Mouse (Mus musculus): Measurements from ENCODE around the gene B3galnt2.
"Not testable (repeated sequence)": the region's sequence is repeated elsewhere in the genome, so short reads cannot be mapped to it uniquely, and the experiment has no call there.

The B3galnt2 gene

GRCm38 (mm10) chr13:13953874-13954832 is at the start of gene B3galnt2:
B3galnt2 (plus strand) TSS chr13:13954469.
- peak; percentile 95 to 98 for DNase-seq

DNA sequence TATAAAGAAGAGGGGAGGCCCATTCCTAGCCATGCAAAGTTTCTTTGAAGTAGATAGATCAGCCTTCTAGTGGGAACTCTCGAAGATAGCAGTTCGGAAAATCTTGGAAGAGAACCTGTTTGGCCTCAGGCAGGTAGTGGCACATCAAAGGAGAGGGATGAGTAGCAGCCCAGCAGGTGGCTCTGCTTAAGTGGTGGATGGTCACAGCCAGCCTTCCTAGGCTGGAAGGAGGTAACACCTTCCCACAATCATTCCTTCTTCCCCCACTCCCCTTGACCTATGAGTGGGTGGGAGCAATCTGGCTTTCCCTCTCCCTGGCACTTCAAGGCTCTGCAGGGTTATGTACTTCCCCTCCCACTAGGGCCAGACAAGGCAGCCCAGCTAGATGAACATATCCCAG is 42.9 kb upstream of the B3galnt2 start:
- no peak for DNase-seq

- DNase-seq, result no peak
Measured at GRCm38 (mm10) chr13:13919396-13919795, 34.9 kb upstream of the B3galnt2 start.

- no peak for DNase-seq
Measured at GRCm38 (mm10) chr13:13922526-13922925, 31.7 kb upstream of the B3galnt2 start.

DNA sequence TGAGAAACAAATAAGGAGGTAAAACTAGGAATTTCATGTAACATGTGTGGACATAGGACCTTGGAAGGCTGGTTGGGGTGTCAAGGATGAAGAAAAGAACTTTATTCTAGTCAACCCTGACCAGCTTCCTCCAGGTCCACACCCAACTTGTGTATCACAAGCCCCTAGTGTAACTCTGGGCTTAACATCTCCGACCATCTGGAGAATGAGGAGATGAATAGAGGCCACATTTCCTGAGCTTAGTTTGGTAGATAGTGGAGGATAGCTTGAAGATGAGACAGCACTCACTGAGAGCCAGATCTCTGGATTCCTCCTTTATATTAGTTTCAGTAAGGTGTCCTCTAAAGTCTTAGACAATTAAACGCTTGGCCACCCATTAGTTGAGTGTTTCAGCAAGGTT is 24.3 kb upstream of the B3galnt2 start:
- no peak for DNase-seq

- peak in 1 of 2 experiments; percentile 66 for DNase-seq
Measured at GRCm38 (mm10) chr13:13954931-13955330, 662 bp downstream of the B3galnt2 start.

DNA sequence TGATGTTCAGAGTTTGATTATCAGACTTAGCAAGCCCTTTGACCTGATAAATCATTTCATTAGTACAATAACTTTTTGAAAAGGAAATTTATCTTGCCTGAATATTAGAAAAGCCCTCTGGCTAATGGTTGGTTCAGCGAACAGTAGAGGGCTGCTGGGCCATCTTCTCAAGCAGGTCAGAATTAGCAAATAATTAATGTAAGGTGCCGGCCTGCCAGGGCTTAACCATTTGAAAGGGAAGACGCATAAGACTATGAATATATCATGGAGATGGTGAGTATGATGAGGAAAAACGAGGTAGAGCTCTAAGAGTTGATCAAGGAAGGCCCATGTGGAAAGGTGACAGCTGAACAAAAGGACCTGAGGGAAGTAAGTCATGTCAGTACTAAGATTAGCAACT is 2.4 kb downstream of the B3galnt2 start:
- DNase-seq, result no peak

- no peak for DNase-seq
Measured at GRCm38 (mm10) chr13:13960211-13960610, 5.9 kb downstream of the B3galnt2 start.

- no peak for DNase-seq
Measured at GRCm38 (mm10) chr13:13961046-13961445, 6.8 kb downstream of the B3galnt2 start.

DNA sequence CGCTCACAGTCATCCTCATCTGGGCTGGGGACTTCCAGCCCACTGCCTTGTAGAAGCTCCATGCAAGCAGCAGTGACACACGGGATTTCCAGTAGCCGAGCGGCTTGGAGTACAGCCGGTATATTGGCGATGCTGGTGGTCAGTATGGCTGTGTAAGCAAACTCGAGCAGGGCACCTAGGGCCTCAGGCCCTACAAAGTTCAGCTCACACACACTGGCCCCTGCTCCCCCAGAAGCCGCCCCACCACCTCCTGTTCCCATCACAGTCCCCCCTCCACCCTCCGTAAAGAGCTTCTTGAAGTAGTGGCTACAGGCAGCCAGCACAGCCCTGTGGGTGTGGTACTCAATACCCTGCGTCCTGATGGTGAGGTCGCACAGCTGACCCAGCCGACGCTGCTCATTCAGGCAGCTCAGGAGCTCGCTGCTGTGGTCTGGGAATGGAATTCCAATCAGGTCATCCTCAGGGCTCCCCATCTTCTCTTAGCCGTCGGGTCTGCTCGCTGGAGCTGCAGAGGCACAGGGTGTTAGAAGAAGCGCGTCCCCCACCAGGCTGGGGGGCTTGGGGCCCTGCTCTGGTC is 11.2 kb downstream of the B3galnt2 start:
- DNase-seq, result no peak

DNA sequence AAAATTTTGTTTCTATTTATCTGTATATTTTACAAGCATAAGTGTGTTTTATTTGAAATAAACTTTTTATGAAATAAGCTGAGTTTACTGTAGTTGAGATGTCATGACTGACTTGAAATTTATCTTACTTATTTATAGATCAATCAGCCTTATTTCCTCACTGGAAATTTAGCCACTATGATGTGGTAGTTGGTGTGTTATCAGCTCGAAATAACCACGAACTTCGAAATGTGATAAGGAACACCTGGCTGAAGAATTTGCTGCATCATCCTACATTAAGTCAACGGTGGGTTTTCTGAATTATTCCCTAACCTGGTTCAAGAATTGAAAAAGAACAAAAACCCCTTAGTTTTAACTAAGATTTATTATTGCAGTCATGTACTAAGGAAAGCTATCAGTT is 11.9 kb downstream of the B3galnt2 start:
- no peak for DNase-seq

DNA sequence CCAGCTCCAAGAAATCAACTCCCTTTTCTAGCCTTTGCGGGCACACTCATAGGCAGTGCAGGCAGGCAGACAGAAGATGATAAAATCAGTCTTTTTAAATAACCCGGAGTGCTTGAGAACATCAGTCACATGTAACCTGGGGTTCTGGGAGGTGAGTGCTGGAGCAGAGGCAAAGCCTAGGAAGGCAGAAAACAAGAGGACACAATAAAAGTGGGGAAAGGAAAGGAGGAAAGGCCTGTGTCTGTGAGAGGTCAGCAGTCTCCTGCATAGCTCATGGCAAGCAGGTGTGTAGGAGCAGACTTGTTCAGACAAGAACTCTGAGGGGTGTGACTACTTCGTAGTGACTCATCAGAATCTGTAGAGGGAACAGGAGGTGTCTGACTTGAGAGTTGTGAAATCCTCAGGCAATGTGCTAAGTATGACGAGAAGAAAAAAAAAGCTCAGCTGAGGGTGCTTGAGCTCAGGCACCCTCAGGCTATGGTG is 14.4 kb downstream of the B3galnt2 start:
- DNase-seq, result no peak

- DNase-seq, result no peak
Measured at GRCm38 (mm10) chr13:13969796-13970195, 15.5 kb downstream of the B3galnt2 start.

GRCm38 (mm10) chr13:13981842-13982241 is 27.6 kb downstream of the B3galnt2 start:
- not testable (repeated sequence) for DNase-seq

DNA sequence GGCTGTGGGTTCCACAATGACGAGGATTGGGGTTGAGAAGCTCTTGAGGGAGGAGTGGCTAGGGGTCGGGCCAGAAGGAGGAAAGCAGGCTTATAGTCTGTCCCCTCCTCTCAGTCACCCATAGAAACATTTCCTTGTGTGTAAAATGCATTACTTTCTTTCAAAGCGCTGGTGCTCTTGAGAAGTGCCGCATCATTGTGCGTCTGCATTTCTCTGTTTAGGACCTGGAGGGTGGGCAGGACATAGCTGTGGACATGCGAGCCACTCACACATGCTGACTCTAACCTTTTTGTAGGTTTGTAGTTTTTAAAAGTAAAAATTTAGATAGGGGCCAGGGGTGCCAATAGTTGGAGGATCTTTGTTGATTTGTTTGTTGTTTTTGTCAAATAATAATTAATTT is 29.3 kb downstream of the B3galnt2 start:
- no peak for DNase-seq

DNA sequence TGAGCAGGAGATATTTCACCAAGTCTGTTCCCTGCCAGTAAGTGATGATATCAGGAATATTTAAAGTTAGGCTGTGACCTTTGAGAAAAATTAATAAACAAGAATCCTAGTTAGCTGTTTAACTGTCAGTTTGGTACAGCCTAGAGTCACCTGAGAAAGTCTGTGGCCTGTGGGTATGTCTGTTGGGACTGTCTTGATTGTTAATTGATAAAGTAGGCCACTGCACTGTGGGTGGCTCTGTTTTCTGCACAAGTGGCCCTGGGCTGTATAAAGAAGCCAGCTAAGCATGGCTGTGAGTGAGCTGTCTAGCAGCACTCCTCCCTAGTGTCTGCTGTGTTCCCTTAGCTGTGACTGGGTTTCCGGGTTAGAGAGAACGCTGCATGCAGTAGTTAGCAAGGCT is 34.9 kb downstream of the B3galnt2 start:
- DNase-seq, result no peak

DNA sequence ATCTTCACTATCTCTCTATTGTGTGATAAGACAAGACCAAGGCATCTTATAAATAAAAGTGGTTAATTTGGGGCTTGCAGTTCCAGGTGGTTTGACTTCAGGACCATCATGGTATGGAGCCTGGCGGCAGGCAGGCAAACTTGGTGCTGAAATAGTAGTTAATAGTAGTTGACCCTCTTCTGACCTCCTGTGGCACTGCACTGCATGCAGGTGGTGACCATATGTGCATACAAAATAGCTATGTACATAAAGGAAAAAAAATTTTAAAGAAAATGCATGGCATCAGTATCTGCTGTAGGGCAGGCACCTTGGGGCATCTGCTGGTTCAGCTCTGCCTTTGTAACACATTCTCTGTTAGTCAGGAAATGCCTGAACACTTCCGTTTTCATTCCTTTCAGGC is 36.1 kb downstream of the B3galnt2 start:
- DNase-seq, result no peak

GRCm38 (mm10) chr13:13993041-13993440 is 38.8 kb downstream of the B3galnt2 start:
- no peak for DNase-seq

DNA sequence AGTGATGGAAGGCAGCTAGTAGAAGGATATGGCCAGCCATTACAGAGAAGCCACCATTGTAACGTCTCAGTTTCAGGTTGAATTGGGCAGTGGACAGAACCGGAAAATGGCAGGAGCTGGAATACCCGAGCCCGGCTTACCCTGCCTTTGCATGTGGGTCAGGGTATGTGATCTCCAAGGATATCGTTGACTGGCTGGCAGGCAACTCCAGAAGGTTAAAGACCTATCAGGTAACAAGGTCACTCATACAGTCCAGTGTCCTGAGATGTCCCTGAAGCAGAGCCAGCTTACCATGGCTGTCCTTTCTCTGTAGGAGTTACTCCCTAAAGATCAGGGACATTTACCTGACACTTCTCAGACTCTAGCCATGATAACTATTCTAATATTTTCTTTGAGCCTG is 40.8 kb downstream of the B3galnt2 start:
- no peak for DNase-seq

- DNase-seq, result no peak
Measured at GRCm38 (mm10) chr13:13997476-13997875, 43.2 kb downstream of the B3galnt2 start.

- DNase-seq, result no peak
Measured at GRCm38 (mm10) chr13:14002706-14003105, 48.4 kb downstream of the B3galnt2 start.

DNA sequence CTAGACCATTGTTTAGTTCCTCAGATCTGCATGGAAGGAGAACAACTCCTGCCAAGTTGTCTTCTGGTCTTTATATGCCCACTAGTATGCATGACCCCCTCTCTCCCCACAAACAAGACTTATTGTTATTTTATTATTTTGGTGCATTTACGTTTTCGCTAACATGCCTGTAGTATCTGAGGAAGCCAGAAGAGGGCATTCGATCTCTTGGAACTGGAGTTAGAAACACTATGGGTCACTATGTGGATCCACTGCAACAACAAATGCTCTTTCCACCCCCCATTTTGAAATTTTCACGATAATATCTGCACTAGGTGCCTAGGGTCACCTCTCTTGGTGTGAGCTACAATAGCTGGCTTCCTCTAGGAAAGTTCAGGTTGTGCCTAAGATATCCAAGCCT is 49.8 kb downstream of the B3galnt2 start:
- peak in 1 of 2 experiments; percentile 30 for DNase-seq

- DNase-seq, result no peak
Measured at GRCm38 (mm10) chr13:14004999-14005398, 50.7 kb downstream of the B3galnt2 start.

GRCm38 (mm10) chr13:14006056-14006455 is 51.8 kb downstream of the B3galnt2 start:
- DNase-seq, result no peak

Measured in cerebellum, postnatal 10 days (tissue).